In genomic region chr7:140721095-140721494, GRCm38 (mm10) we compare ENCODE assay signal across 22 mouse cellular contexts. TPM values are rescaled to one million over a fixed set of nuclear protein-coding genes. Genes with fewer than 3 reads are reported as not detected.
"Had no signal": no experiment of that assay in that cellular context is flagged by ENCODE, and none has a peak within 500 bp of the region (broad histone marks: within the 10 kb centered on the region; RNA-seq: fewer than 3 reads in every experiment).

No protein-coding gene starts in this region.

- H3K9ac ChIP-seq: kidney, embryonic 15.5 days; liver, embryonic 14.5 days; midbrain, embryonic 12.5 days; midbrain, embryonic 15.5 days; neural tube, embryonic 12.5 days; neural tube, embryonic 15.5 days had no signal

- H3K9me3 ChIP-seq: kidney, embryonic 15.5 days; midbrain, embryonic 12.5 days; midbrain, embryonic 15.5 days; neural tube, embryonic 12.5 days; neural tube, embryonic 15.5 days had no signal

- DNase-seq: layer of hippocampus, postnatal 36 days; lung, adult 2 months; right cerebral cortex, adult 18-20 months; right cerebral cortex, postnatal 14 days; right cerebral cortex, postnatal 4 days; thymus, adult 2 months; thymus, postnatal 14 days had no signal

- H3K27me3 ChIP-seq: kidney, embryonic 15.5 days; midbrain, embryonic 12.5 days; midbrain, embryonic 15.5 days; neural tube, embryonic 12.5 days; neural tube, embryonic 15.5 days had no signal

- H3K27ac ChIP-seq: kidney, embryonic 15.5 days; left cerebral cortex, adult 2 months; liver, embryonic 14.5 days; macrophage; midbrain, embryonic 12.5 days; midbrain, embryonic 15.5 days; neural tube, embryonic 12.5 days; neural tube, embryonic 15.5 days; stomach, postnatal 0 days had no signal

- H3K4me3 ChIP-seq: kidney, embryonic 15.5 days; left cerebral cortex, adult 2 months; midbrain, embryonic 12.5 days; midbrain, embryonic 15.5 days; neural tube, embryonic 12.5 days; neural tube, embryonic 15.5 days had no signal

- H3K4me1 ChIP-seq: kidney, embryonic 15.5 days; midbrain, embryonic 12.5 days; midbrain, embryonic 15.5 days; neural tube, embryonic 12.5 days; neural tube, embryonic 15.5 days had no signal

- H3K4me2 ChIP-seq: kidney, embryonic 15.5 days; midbrain, embryonic 12.5 days; midbrain, embryonic 15.5 days; neural tube, embryonic 12.5 days; neural tube, embryonic 15.5 days had no signal

- ATAC-seq: intestine, postnatal 0 days; midbrain, embryonic 15.5 days had no signal

- H3K36me3 ChIP-seq: kidney, embryonic 15.5 days; midbrain, embryonic 12.5 days; midbrain, embryonic 15.5 days; neural tube, embryonic 12.5 days; neural tube, embryonic 15.5 days had no signal

RNA-seq across cellular contexts. Expression of gene Olfr541, which starts 24.0 kb away (rescaled TPM):
- polyA plus RNA-seq: intestine, embryonic 14.5 days; intestine, postnatal 0 days; kidney, embryonic 15.5 days; limb, embryonic 11.5 days; limb, embryonic 14.5 days; liver, embryonic 14.5 days; lung, adult 2 months; lung, embryonic 16.5 days; macrophage; midbrain, embryonic 12.5 days; midbrain, embryonic 15.5 days; neural tube, embryonic 12.5 days; neural tube, embryonic 15.5 days; stomach, embryonic 14.5 days; stomach, postnatal 0 days; thymus, adult 2 months had no signal

RNA-seq across cellular contexts. Expression of gene Olfr45, which starts 39.3 kb away (rescaled TPM):
- polyA plus RNA-seq: intestine, embryonic 14.5 days; intestine, postnatal 0 days; kidney, embryonic 15.5 days; liver, embryonic 14.5 days; lung, adult 2 months; lung, embryonic 16.5 days; macrophage; midbrain, embryonic 12.5 days; midbrain, embryonic 15.5 days; neural tube, embryonic 12.5 days; neural tube, embryonic 15.5 days; stomach, embryonic 14.5 days; stomach, postnatal 0 days; thymus, adult 2 months had no signal

RNA-seq across cellular contexts. Expression of gene Cyp2e1, which starts 42.4 kb away (rescaled TPM):
- polyA plus RNA-seq: intestine, embryonic 14.5 days; intestine, postnatal 0 days; limb, embryonic 11.5 days; macrophage; midbrain, embryonic 12.5 days; midbrain, embryonic 15.5 days; neural tube, embryonic 12.5 days; neural tube, embryonic 15.5 days; stomach, embryonic 14.5 days had no signal
